Mouse (Mus musculus) ES-E14 (cell line): ENCODE data around the gene 2610528A11Rik. TPM values are rescaled to one million over a fixed set of nuclear protein-coding genes. Genes with fewer than 3 reads are reported as not detected.

Experiments
- DNase-seq: peaks from one replicate; pipeline ENCODE4 v3.0.0-alpha.2; 2013; ENCODE audit warnings: low read depth, low spot score
- H3K27ac ChIP-seq: 2 replicates; pipeline ENCODE4 v1.5.1; 2012; ENCODE audit warnings: low read depth, mild to moderate bottlenecking, low read length, moderate library complexity, mixed read lengths; ENCODE audit not compliant: poor library complexity, insufficient read depth, severe bottlenecking
- H3K36me3 ChIP-seq: 2 replicates; pipeline ENCODE4 v1.6.1; 2012; ENCODE audit warnings: mild to moderate bottlenecking, low read length, moderate library complexity, mixed read lengths; ENCODE audit not compliant: control insufficient read depth, poor library complexity, insufficient read depth, severe bottlenecking
- H3K4me1 ChIP-seq, 2 experiments: fragments of 150-350 bp in 1 of 2; sonication (generic) in 1 of 2; 2 replicates each; pipeline ENCODE4 v1.6.1; 2012; ENCODE audit warnings: low read length in 2 of 2, mild to moderate bottlenecking in 1 of 2, mixed read lengths in 1 of 2; ENCODE audit not compliant: control insufficient read depth in 2 of 2, insufficient read depth in 2 of 2, poor library complexity in 1 of 2
- H3K4me3 ChIP-seq, 2 experiments: fragments of 150-350 bp in 1 of 2; sonication (generic) in 1 of 2; 2 replicates each; pipeline ENCODE4 v1.5.1; 2012; ENCODE audit warnings: low read length in 2 of 2, low read depth in 1 of 2, mild to moderate bottlenecking in 1 of 2, mixed read lengths in 1 of 2; ENCODE audit not compliant: insufficient read depth in 1 of 2, poor library complexity in 1 of 2, severe bottlenecking in 1 of 2
- H3K9ac ChIP-seq: 2 replicates; pipeline ENCODE4 v1.6.1; 2012; ENCODE audit warnings: low read depth, mild to moderate bottlenecking, low read length, mixed read lengths; ENCODE audit not compliant: poor library complexity, insufficient read depth, severe bottlenecking
- H3K9me3 ChIP-seq: fragments of 150-350 bp; sonication (generic); 2 replicates; pipeline ENCODE4 v1.6.1; 2012; ENCODE audit warnings: low read depth, mild to moderate bottlenecking, low read length; ENCODE audit not compliant: control insufficient read depth, insufficient read depth
- CHD2 ChIP-seq: IDR thresholded peaks from 2 replicates; pipeline ENCODE4 v1.6.1; 2014; ENCODE audit warnings: mild to moderate bottlenecking, low read depth, low read length, inconsistent platforms
- HCFC1 ChIP-seq: IDR thresholded peaks from 2 replicates; pipeline ENCODE4 v1.6.1; 2012; ENCODE audit warnings: low read length, inconsistent platforms, borderline replicate concordance; ENCODE audit not compliant: insufficient read depth
- MAFK ChIP-seq: IDR thresholded peaks from 2 replicates; pipeline ENCODE4 v1.6.1; 2014; ENCODE audit warnings: mild to moderate bottlenecking, low read depth, low read length, inconsistent platforms; ENCODE audit not compliant: insufficient read depth
- ZC3H11A ChIP-seq: IDR thresholded peaks from 2 replicates; pipeline ENCODE4 v1.6.1; 2012; ENCODE audit warnings: low read depth, mild to moderate bottlenecking, inconsistent platforms, low read length, borderline replicate concordance
- ZNF384 ChIP-seq: IDR thresholded peaks from 2 replicates; pipeline ENCODE4 v1.6.1; 2012; ENCODE audit warnings: low read depth, low read length, inconsistent platforms
- in situ Hi-C, 2 experiments: fragments of 600-800 bp; cut with MboI; formaldehyde crosslinking; loops; one replicate each; pipeline ENCODE4 v1.15.1; 2025; ENCODE audit warnings: low sequenced_read_pairs in 2 of 2, inconsistent platforms in 1 of 2; ENCODE audit not compliant: unreplicated experiment in 2 of 2
- total RNA-seq: library from RNA; depleted of rRNA; stranded (reverse); fragments of 300-350 nt; gene quantifications from 2 replicates; pipeline ENCODE4 v1.2.3, GENCODE M21; 2012

The 2610528A11Rik gene
- total RNA-seq, 1 experiment = not detected

- H3K9me3 ChIP-seq = no peaks in the 10 kb centered on the region
- peak overlapping the region; percentile 75; the same call in 1 of the 2 replicates for H3K27ac ChIP-seq
- H3K36me3 ChIP-seq = peaks cover 9% of the 10 kb centered on the region; the same call in 1 of the 2 replicates
- TF ChIP-seq MAFK (peak; percentile 90), ZC3H11A (no peak)
- in situ Hi-C loops = no loop called here
- peak overlapping the region; percentile 97 for H3K9ac ChIP-seq
- H3K4me1 ChIP-seq = peaks cover 0 to 5% of the 10 kb centered on the region in 2 experiments; a peak in 1 of 4 replicates
- no peak for DNase-seq
- peak overlapping the region; percentile 87 to 88 for H3K4me3 ChIP-seq
Measured at GRCm38 (mm10) chr14:37134304-37135126, 20.7 kb upstream of the 2610528A11Rik start.

GRCm38 (mm10) chr14:37127652-37128051, 13.8 kb upstream of the 2610528A11Rik start:
- no peaks in the 10 kb centered on the region for H3K4me1 ChIP-seq
- no peak overlapping the region for H3K9ac ChIP-seq
- no peak overlapping the region for H3K27ac ChIP-seq
- H3K9me3 ChIP-seq = no peaks in the 10 kb centered on the region
- peak; percentile 56 for DNase-seq
- in situ Hi-C loops = no loop called here
- peaks cover 24% of the 10 kb centered on the region for H3K36me3 ChIP-seq
- no peak for TF ChIP-seq CHD2
- no peak for TF ChIP-seq ZC3H11A
- TF ChIP-seq ZNF384 = no peak
- no peak for TF ChIP-seq HCFC1
- no peak for TF ChIP-seq MAFK
- H3K4me3 ChIP-seq = no peak overlapping the region

- Histone ChIP-seq H3K27ac (no peak overlapping the region), H3K9me3 (no peaks in the 10 kb centered on the region), H3K9ac (no peak overlapping the region), H3K36me3 (peaks cover 4% of the 10 kb centered on the region; the same call in 1 of the 2 replicates), H3K4me1 (no peaks in the 10 kb centered on the region), H3K4me3 (no peak overlapping the region)
- in situ Hi-C loops = no loop called here
- DNase-seq = no peak
- TF ChIP-seq ZNF384 (no peak), ZC3H11A (no peak), CHD2 (no peak), HCFC1 (no peak), MAFK (no peak)
Measured at GRCm38 (mm10) chr14:37119233-37119632, 5.4 kb upstream of the 2610528A11Rik start.

- in situ Hi-C loops = no loop called here
- TF ChIP-seq ZNF384 (no peak), ZC3H11A (no peak), CHD2 (no peak), HCFC1 (no peak), MAFK (no peak)
- no peaks in the 10 kb centered on the region for H3K9me3 ChIP-seq
- H3K4me1 ChIP-seq = no peaks in the 10 kb centered on the region
- H3K27ac ChIP-seq = no peak overlapping the region
- no peak overlapping the region for H3K9ac ChIP-seq
- H3K36me3 ChIP-seq = no peaks in the 10 kb centered on the region
- no peak overlapping the region for H3K4me3 ChIP-seq
- no peak for DNase-seq
Measured at GRCm38 (mm10) chr14:37112931-37113330, 891 bp downstream of the 2610528A11Rik start.
